Mouse (Mus musculus): Measurements from ENCODE around the gene Nacc2. TPM values are rescaled to one million over a fixed set of nuclear protein-coding genes. Genes with fewer than 3 reads are reported as not detected.

The Nacc2 gene
- total RNA-seq, 2 experiments from 2014 or later, result 41.4 to 44.0 TPM

- peak; percentile 99 to 100 for DNase-seq (ENCODE audit: low spot score in 2 of 2)
These were observed 17.3 kb upstream of the Nacc2 start for GRCm38 (mm10) chr2:26140292-26140819.

GRCm38 (mm10) chr2:26139545-26140206 is 16.7 kb upstream of the Nacc2 start:
- DNase-seq (ENCODE audit: low spot score in 2 of 2), result no peak

GRCm38 (mm10) chr2:26139034-26139544 is 16.1 kb upstream of the Nacc2 start:
- DNase-seq (ENCODE audit: low spot score in 2 of 2), result no peak

GRCm38 (mm10) chr2:26138252-26139033 is 15.4 kb upstream of the Nacc2 start:
- DNase-seq (ENCODE audit: low spot score in 2 of 2), result peak in 1 of 2 experiments; percentile 36

DNA sequence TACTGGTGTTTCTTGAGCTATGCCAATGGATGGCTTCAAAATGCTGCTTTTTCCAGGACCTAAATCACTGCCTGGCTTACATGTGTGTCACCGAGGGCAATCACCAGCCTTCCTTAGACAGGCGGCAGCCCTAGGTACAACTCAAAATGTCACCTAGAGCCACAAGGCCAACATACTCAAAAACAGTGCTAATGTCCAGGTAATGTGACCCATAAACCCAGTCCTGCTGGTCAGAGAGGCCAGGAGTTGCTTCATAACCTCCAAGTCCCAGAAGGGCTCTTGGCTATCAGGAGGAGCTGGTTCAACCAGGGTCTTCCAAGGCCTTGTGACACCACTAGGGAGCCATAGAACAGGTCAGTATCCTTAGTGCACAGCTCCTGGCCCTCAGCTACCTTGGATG is 11.6 kb upstream of the Nacc2 start:
- DNase-seq (ENCODE audit: low spot score in 2 of 2), result no peak

GRCm38 (mm10) chr2:26132628-26133551 is 9.9 kb upstream of the Nacc2 start:
- DNase-seq (ENCODE audit: low spot score in 2 of 2), result peak; percentile 83 to 86

DNA sequence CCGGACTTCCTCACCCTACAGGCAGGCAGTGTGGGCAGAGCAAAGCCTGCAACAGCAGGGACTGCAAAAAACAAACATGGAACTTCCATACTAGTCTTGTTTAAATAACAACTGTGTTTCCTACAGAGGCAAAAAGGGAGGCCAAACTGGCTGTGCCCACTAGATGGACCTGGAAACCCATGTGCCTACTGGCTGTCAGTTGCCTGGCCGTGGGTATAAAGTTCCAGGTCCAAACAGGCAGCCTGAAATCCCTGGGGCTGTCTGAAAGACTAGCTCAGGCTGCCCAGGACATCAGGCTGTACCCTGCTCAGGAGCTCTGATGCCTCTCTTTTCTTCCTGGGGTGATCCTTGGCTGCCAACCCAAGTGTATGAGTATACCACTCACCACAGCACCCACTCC is 8.3 kb upstream of the Nacc2 start:
- no peak for DNase-seq (ENCODE audit: low spot score in 2 of 2)

DNA sequence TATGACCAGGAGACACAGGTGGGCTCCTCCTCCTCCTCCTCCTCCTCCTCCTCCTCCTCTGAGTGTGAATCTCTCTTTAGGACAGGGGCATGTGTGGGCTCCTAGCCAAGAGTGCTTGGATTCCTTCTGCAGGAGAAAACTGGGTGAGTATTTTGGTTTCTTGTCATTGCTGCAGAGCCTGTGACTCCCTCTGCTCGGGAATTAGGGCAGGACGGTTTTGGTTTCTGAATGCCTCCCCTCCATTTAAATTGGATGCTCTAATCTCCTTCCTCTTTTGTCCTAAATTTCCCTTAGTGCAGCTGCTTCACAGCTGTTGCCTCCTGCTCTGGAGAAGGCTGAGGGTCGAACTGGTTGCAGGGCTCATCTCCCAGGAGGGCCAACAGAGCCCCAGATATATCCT is 6.9 kb upstream of the Nacc2 start:
- no peak for DNase-seq (ENCODE audit: low spot score in 2 of 2)

DNA sequence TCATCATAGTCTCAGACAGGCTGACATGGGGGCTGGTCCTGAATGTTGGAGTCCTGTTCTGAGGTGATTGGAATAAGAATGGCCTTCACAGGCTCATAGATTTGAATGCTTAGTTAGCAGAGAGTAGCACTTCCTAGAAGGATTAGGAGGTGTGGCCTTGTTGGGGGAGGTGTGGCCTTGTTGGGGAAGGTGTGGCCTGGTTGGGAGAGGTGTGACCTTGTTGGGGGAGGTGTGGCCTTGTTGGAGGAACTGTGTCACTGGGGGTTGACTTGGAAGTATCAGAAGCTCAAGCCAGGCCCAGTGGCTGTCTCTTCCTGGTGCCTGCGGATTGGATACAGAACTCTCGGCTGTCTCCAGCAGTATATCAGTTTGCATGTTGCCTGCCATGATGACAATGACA is 6.3 kb upstream of the Nacc2 start:
- DNase-seq (ENCODE audit: low spot score in 2 of 2), result no peak

DNA sequence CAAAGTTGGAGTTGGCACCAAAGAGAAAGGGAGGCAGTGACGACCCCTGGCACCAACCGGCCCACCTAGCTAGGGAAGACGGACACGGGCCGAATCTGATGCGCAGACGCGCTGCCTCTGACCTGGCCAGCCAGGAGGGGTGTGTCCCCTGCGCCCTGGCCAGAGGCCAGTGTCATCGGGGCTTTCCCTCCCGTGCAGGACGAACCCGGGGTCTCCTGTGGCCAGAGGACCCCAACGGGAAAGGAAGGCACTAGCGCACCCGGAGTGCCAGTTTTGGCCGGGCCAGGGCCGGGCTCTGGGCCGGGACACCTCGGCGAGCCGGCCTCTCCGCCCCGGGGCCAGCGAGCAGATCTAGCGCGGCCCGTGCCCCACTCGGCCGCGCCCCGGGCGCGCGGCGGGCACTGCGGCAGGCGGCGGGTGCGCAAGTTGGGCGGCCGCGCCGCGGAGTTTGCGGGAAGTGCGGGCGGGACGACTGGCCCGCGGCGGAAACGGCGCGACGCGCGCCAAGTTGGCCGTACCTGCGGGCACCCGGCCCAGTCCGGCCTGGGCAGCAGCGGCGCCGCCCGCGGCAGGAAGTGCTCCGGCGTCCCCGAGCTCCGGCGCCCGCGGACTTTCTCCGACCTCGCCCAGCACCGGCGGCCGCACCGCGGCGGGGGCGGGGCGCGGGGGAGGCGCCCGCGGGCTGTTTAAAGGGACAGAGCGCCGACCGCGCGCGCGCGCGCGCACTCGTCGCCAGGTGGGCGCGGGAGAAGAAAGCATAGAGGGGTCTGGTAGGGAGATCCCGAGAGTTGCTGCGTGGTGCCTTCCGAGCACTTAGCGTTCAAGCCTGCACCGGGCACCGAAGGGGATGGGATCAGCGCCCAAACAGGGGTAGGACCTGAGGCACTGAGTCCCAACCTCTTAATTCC is 595 bp downstream of the Nacc2 start:
- peak; percentile 77 for DNase-seq (ENCODE audit: low spot score in 2 of 2)

GRCm38 (mm10) chr2:26121541-26122083 is 1.4 kb downstream of the Nacc2 start:
- no peak for DNase-seq (ENCODE audit: low spot score in 2 of 2)

DNA sequence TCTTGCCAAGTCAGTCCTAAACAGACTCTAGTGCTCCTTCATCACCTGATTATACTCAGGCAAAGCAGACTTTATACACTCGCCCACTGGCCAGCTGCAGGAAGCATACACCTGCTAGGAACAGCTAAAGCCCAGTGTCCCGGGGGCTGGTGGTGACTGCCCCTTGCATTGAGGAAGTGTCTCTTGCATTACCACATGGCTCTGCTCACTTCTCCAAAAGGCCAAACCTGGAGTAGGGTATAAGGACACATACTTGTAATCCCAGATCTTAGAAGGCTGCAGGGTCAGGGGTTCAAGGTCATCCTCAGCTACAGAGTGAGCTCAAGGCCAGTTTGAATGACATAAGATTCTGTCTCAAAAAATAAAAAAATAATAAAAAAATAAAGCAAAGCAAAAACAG is 3.4 kb downstream of the Nacc2 start:
- no peak for DNase-seq (ENCODE audit: low spot score in 2 of 2)

DNA sequence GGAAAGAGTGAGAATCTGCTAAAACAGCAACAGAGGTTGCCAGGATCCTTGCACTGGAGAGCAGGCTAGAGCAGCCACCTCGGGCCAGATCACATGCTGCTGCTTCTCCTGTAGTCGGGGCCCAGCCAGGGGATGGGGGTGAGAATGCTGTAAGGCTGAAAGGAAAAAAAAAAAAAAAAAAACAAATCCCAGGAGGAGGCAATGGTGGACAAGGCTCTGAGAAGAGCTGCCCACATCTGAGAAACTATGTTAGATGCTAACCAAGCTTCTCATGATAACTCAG is 3.8 kb downstream of the Nacc2 start:
- no peak for DNase-seq (ENCODE audit: low spot score in 2 of 2)

- DNase-seq (ENCODE audit: low spot score in 2 of 2), result no peak
These were observed 4.3 kb downstream of the Nacc2 start for GRCm38 (mm10) chr2:26118584-26119309.

DNA sequence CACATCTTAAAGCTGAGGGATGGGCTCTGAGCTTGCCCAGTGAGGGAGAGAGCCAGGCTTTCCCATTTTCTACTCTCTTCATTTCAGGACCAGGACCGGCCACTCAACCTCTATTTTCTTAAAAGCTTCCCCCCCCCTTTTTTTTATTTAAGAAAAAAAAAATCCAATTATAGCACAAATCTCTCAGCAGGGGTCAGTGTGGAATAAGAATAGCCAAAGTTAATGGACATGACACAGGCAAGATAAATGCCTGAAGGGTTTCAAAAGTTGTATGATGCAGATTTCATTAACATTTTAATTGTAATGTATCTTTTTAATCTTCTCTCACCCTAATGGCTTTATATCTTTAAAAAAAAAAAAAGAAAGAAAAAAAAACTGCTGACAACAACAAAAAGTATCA is 5.4 kb downstream of the Nacc2 start:
- DNase-seq (ENCODE audit: low spot score in 2 of 2), result no peak

- DNase-seq (ENCODE audit: low spot score in 2 of 2), result no peak
These were observed 6.5 kb downstream of the Nacc2 start for GRCm38 (mm10) chr2:26116550-26116949.

DNA sequence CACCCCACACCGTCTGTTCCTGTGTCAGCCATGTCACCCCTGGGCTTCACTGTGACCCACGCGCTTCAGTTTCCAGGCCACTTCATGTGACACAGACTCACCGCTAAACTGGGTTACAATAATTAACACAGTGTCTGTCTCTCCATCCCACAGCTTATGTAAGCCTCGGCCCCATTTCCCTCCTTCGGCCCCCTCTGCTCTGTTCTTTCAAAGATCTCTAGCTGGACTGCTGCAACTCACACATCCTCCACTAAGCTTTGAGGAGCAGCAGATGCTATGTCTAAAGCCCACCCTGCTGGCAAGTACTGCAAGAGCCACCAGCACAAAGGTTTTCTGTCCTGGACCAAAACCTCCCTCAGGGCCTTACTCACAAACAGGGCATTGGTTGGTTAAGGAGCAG is 7.8 kb downstream of the Nacc2 start:
- no peak for DNase-seq (ENCODE audit: low spot score in 2 of 2)

DNA sequence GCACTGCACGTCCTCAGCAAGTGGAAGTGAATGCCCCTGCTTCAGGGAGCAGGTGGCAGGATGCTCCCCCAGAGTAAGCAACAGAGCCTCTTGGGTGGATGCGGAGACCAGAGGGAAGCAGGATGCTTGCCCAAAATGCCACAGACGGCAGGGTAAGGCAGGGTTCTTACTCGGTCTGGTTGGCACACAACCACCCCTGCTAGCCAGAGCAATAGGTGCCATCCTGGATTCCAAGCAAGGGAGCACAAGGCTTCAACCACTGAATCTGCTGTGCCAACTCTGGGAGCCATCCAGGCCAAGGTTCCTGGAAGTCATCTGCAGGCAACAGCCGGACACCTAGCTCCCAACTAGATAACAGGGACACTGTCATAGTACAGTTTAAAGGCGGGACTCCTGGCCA is 14.8 kb downstream of the Nacc2 start:
- no peak for DNase-seq (ENCODE audit: low spot score in 2 of 2)

DNA sequence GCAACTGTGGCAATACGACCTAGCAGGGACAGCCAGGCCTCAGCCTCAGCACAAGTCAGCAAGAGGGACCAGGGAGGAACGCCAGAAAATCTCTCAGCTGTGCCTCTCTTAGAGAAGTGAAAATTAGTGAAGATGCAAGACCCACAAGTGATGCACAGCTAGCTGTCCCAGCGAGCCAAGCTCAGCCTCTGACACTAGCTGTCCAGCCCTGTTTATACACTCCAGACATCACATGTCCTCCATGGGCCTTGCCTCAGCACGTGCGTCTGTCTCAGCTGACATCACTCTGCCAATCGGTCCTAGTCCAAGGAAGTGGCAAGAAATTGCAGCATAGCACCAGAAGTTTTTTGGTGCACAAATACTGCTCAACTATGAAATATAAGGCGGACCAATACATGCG is 16.0 kb downstream of the Nacc2 start:
- no peak for DNase-seq (ENCODE audit: low spot score in 2 of 2)
